Mouse (Mus musculus) stomach, embryonic 16.5 days (tissue): Measurements from ENCODE around the gene Slc25a21. TPM values are rescaled to one million over a fixed set of nuclear protein-coding genes. Genes with fewer than 3 reads are reported as not detected.

Experiments
- ATAC-seq: fragments of 200-750 bp; cut with Nextera tagmentation; 2 replicates; pipeline ENCODE4 v1.8.0; 2017; ENCODE audit warnings: moderate number of reproducible peaks, moderate TSS enrichment; ENCODE audit not compliant: insufficient read depth, low FRiP score
- H3K27ac ChIP-seq: fragments of 300-500 bp; sonication (generic); 2 replicates; pipeline ENCODE4 v1.5.1; 2014; ENCODE audit warnings: low read length
- H3K27me3 ChIP-seq: fragments of 300-500 bp; sonication (generic); 2 replicates; pipeline ENCODE4 v1.6.1; 2014; ENCODE audit warnings: low read length, control low read depth, mixed read lengths; ENCODE audit not compliant: control insufficient read depth, insufficient read depth
- H3K36me3 ChIP-seq: fragments of 300-500 bp; sonication (generic); 2 replicates; pipeline ENCODE4 v1.6.1; 2014; ENCODE audit warnings: low read length; ENCODE audit not compliant: control insufficient read depth, insufficient read depth
- H3K4me1 ChIP-seq: fragments of 300-500 bp; sonication (generic); 2 replicates; pipeline ENCODE4 v1.6.1; 2014; ENCODE audit warnings: low read length, control low read depth, mixed read lengths; ENCODE audit not compliant: control insufficient read depth, insufficient read depth
- H3K4me2 ChIP-seq: fragments of 300-500 bp; sonication (generic); 2 replicates; pipeline ENCODE4 v1.6.1; 2014; ENCODE audit warnings: low read depth, low read length, mixed read lengths
- H3K4me3 ChIP-seq: fragments of 300-500 bp; sonication (generic); replicated peaks from 2 replicates; pipeline ENCODE4 v1.5.1; 2014; ENCODE audit warnings: mild to moderate bottlenecking, low read length
- H3K9ac ChIP-seq: fragments of 300-500 bp; sonication (generic); 2 replicates; pipeline ENCODE4 v1.6.1; 2014; ENCODE audit warnings: low read length
- H3K9me3 ChIP-seq: fragments of 300-500 bp; sonication (generic); replicated peaks from 2 replicates; pipeline ENCODE4 v1.6.1; 2016; ENCODE audit warnings: low read length, control low read depth; ENCODE audit not compliant: control insufficient read depth
- WGBS: fragments of 180-500 bp; shearing (Covaris S2); extraction: QIAGEN DNeasy Blood & Tissue Kit; methylation state at CpG from one replicate; pipeline ENCODE4 v1.1.7; 2014; 5-methylcytosine and 5-hydroxymethylcytosine counted together
- polyA plus RNA-seq: library from polyadenylated mRNA; unstranded; fragments of >200 nt; fragmentation: Nextera tagmentation; extraction: Ambion mirVana; gene quantifications from 2 replicates; pipeline ENCODE4 v1.2.1, GENCODE M21; 2015

Gene Slc25a21
- polyA plus RNA-seq, 1 experiment from 2014 or later: 3.3 TPM

GRCm38 (mm10) chr12:56894963-56895362 lies 302.3 kb downstream of the Slc25a21 start:
- Histone ChIP-seq H3K9me3 (no peaks in the 10 kb centered on the region), H3K4me3 (no peak overlapping the region), H3K9ac (no peak overlapping the region), H3K27me3 (no peaks in the 10 kb centered on the region), H3K36me3 (no peaks in the 10 kb centered on the region), H3K27ac (no peak overlapping the region), H3K4me2 (no peak overlapping the region), H3K4me1 (no peaks in the 10 kb centered on the region)
- WGBS: 53% methylated on average over 5 of the region's 5 CpGs
- no peak for ATAC-seq

DNA sequence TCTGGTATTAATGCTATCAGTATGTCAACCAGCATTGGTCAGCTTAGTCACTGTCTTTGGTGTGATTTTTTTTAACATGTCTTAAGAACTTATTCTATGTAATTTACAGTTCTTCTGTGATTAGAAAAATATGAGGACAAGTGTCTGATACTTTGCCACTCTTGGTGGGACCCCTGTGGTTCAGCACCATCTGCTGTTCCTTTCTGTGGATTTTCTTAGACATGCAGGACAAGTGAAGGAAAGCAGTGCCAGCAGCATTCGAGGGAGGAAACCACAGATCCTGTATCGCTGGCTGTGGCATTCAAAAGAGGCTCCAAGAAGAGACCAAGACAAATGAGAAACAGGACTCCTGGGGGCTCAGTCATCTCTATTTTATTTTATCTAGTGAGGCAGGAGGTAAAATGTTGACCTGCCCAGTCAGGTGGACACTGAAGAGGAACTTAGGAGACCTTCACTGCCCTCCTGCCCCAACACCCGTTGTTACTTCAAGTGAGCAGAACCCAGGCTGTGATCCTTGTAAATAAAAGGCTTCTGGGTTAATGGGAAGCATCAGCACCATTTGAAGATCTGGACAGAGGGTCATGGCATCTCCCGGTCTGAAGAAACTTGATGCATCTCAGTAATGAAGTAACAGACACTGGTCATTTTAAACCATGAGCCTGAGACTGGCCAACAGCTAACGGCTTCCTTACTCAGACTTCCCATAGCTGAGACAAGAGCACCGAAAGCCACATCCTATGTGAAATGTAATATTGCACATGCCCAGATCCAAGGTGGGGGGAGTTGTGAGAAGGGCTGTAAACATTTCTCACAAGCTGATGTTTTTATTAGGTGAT lies 306.2 kb downstream of the Slc25a21 start:
- H3K27ac ChIP-seq: no peak overlapping the region
- H3K9ac ChIP-seq: no peak overlapping the region
- H3K36me3 ChIP-seq: no peaks in the 10 kb centered on the region
- no peaks in the 10 kb centered on the region for H3K9me3 ChIP-seq
- no peak overlapping the region for H3K4me3 ChIP-seq
- no peak overlapping the region for H3K4me2 ChIP-seq
- H3K4me1 ChIP-seq: no peaks in the 10 kb centered on the region
- no peaks in the 10 kb centered on the region for H3K27me3 ChIP-seq
- no peak for ATAC-seq
- 69% methylated on average over 6 of the region's 6 CpGs for WGBS

GRCm38 (mm10) chr12:56877796-56878195 lies 319.5 kb downstream of the Slc25a21 start:
- H3K4me2 ChIP-seq: no peak overlapping the region
- no peak overlapping the region for H3K9ac ChIP-seq
- no peaks in the 10 kb centered on the region for H3K27me3 ChIP-seq
- WGBS: 67% methylated on average over 3 of the region's 3 CpGs
- no peak for ATAC-seq
- no peaks in the 10 kb centered on the region for H3K36me3 ChIP-seq
- no peaks in the 10 kb centered on the region for H3K9me3 ChIP-seq
- no peak overlapping the region for H3K4me3 ChIP-seq
- no peaks in the 10 kb centered on the region for H3K4me1 ChIP-seq
- H3K27ac ChIP-seq: no peak overlapping the region

GRCm38 (mm10) chr12:56876549-56876948 lies 320.7 kb downstream of the Slc25a21 start:
- Histone ChIP-seq H3K4me2 (no peak overlapping the region), H3K4me1 (no peaks in the 10 kb centered on the region), H3K9ac (no peak overlapping the region), H3K27me3 (no peaks in the 10 kb centered on the region), H3K36me3 (no peaks in the 10 kb centered on the region), H3K9me3 (no peaks in the 10 kb centered on the region), H3K27ac (no peak overlapping the region), H3K4me3 (no peak overlapping the region)
- 53% methylated on average over 7 of the region's 7 CpGs for WGBS
- ATAC-seq: no peak

GRCm38 (mm10) chr12:56873204-56873603 lies 324.1 kb downstream of the Slc25a21 start:
- Histone ChIP-seq H3K9me3 (no peaks in the 10 kb centered on the region), H3K4me3 (no peak overlapping the region), H3K4me2 (no peak overlapping the region), H3K27me3 (no peaks in the 10 kb centered on the region), H3K36me3 (no peaks in the 10 kb centered on the region), H3K27ac (no peak overlapping the region), H3K4me1 (no peaks in the 10 kb centered on the region), H3K9ac (no peak overlapping the region)
- ATAC-seq: no peak

GRCm38 (mm10) chr12:56870569-56870968 lies 326.7 kb downstream of the Slc25a21 start:
- Histone ChIP-seq H3K9ac (no peak overlapping the region), H3K4me2 (no peak overlapping the region), H3K36me3 (no peaks in the 10 kb centered on the region), H3K9me3 (no peaks in the 10 kb centered on the region), H3K27ac (no peak overlapping the region), H3K4me3 (no peak overlapping the region), H3K4me1 (no peaks in the 10 kb centered on the region), H3K27me3 (no peaks in the 10 kb centered on the region)
- WGBS: 69% methylated on average over 3 of the region's 3 CpGs
- no peak for ATAC-seq

DNA sequence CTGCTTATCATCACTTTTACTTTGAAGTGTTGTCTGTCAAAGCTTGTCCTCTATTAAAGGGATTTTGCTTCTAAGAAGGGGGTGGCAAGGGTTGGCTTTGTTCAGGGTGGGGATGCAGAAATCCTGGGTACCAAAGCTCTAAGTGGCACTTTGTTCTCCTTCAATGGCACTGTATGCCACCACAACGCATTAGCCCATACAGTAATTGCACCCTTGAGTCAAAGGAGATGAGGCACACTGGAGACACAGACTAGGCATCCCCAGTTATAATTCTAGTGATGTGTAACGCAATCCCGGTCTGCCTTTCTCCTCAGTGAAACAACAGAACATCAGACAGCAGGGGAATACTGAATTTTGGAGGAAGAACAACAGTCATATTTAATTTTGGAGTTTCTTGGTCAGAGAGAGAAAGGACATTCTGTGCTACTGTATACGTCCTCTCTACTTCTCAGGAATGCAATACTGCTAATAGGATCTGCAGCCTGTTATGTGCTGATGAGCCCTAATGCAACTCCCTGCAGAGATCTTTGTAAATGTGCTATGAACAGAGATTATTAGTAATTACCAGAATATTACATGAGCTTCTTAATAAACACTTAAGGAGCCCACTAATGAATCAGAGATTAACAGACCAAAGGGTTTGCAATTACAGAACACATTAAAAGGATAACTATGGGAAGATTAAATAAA lies 333.3 kb downstream of the Slc25a21 start:
- H3K4me3 ChIP-seq: no peak overlapping the region
- H3K27ac ChIP-seq: no peak overlapping the region
- H3K4me2 ChIP-seq: no peak overlapping the region
- WGBS: 87% methylated on average over 4 of the region's 4 CpGs
- H3K9me3 ChIP-seq: no peaks in the 10 kb centered on the region
- no peaks in the 10 kb centered on the region for H3K4me1 ChIP-seq
- H3K27me3 ChIP-seq: no peaks in the 10 kb centered on the region
- no peak overlapping the region for H3K9ac ChIP-seq
- ATAC-seq: no peak
- H3K36me3 ChIP-seq: no peaks in the 10 kb centered on the region

DNA sequence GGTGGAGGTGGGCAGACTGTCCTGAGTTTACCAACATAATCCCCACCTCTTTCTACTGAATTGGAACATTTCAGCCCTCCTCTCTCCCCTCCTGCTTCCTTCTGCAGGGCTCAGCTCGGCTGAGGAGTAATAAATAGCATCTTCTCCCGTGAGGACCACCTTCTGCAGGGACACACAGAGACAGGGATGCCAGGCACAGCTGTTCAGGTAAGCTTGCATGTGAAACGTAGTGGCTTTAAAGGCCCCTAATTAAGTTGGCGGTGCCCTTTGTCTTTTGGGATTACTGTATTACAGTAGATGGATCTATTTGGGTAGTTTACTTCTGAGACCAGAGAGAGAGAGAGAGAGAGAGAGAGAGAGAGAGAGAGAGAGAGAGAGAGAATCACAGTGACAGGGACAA lies 344.6 kb downstream of the Slc25a21 start:
- Histone ChIP-seq H3K36me3 (no peaks in the 10 kb centered on the region), H3K4me3 (no peak overlapping the region), H3K27ac (no peak overlapping the region), H3K9me3 (no peaks in the 10 kb centered on the region), H3K9ac (no peak overlapping the region), H3K27me3 (no peaks in the 10 kb centered on the region), H3K4me2 (no peak overlapping the region), H3K4me1 (no peaks in the 10 kb centered on the region)
- WGBS: 49% methylated on average over 4 of the region's 4 CpGs
- ATAC-seq: no peak

GRCm38 (mm10) chr12:56851464-56851863 lies 345.8 kb downstream of the Slc25a21 start:
- Histone ChIP-seq H3K4me3 (no peak overlapping the region), H3K36me3 (no peaks in the 10 kb centered on the region), H3K4me1 (no peaks in the 10 kb centered on the region), H3K9me3 (no peaks in the 10 kb centered on the region), H3K4me2 (no peak overlapping the region), H3K9ac (no peak overlapping the region), H3K27me3 (no peaks in the 10 kb centered on the region), H3K27ac (no peak overlapping the region)
- no peak for ATAC-seq
- WGBS: 59% methylated on average over 3 of the region's 3 CpGs
